Mouse (Mus musculus): Measurements from ENCODE around the gene Il12rb1.

GRCm38 (mm10) chr8:70804481-70805206 is 3.6 kb upstream of the Il12rb1 start, which contains the start of gene Mast3:
- no peak for TF ChIP-seq CTCF (conservative IDR thresholded peaks at IDR 0.05; ENCODE audit: low read length)
- TF ChIP-seq NANOG (IDR thresholded peaks at IDR 0.05; ENCODE audit: borderline replicate concordance, low read length): no peak
- TF ChIP-seq POU5F1 (IDR thresholded peaks at IDR 0.05; ENCODE audit: borderline replicate concordance, low read length): no peak

Data from E14TG2a.4 (cell line).